Mouse (Mus musculus) forebrain, postnatal 0 days (tissue): ENCODE measurements around the gene Eif2ak2. TPM values are rescaled to one million over a fixed set of nuclear protein-coding genes. Genes with fewer than 3 reads are reported as not detected.

ENCODE experiments used
- ATAC-seq: fragments of 200-750 bp; cut with Nextera tagmentation; 2 replicates; pipeline ENCODE4 v1.8.0; 2017; ENCODE audit warnings: mild to moderate bottlenecking, moderate library complexity
- DNase-seq: peaks from one replicate; pipeline ENCODE4 v3.0.0-alpha.2; 2015
- H3K27ac ChIP-seq: fragments of 300-500 bp; sonication (generic); 2 replicates; pipeline ENCODE4 v1.5.1; 2014; ENCODE audit warnings: low read depth, mild to moderate bottlenecking, antibody characterized with exemption, low read length, moderate library complexity, mixed read lengths
- H3K27me3 ChIP-seq: fragments of 300-500 bp; sonication (generic); 2 replicates; pipeline ENCODE4 v1.6.1; 2014; ENCODE audit warnings: mild to moderate bottlenecking, low read length, mixed read lengths; ENCODE audit not compliant: insufficient read depth
- H3K36me3 ChIP-seq: fragments of 300-500 bp; sonication (generic); 2 replicates; pipeline ENCODE4 v1.6.1; 2014; ENCODE audit warnings: mild to moderate bottlenecking, moderate library complexity; ENCODE audit not compliant: insufficient read depth
- H3K4me1 ChIP-seq: fragments of 300-500 bp; sonication (generic); 2 replicates; pipeline ENCODE4 v1.6.1; 2014; ENCODE audit warnings: antibody characterized with exemption; ENCODE audit not compliant: insufficient read depth
- H3K4me2 ChIP-seq: fragments of 300-500 bp; sonication (generic); 2 replicates; pipeline ENCODE4 v1.6.1; 2014; ENCODE audit warnings: low read depth, mild to moderate bottlenecking, moderate library complexity
- H3K4me3 ChIP-seq: fragments of 300-500 bp; sonication (generic); 2 replicates; pipeline ENCODE4 v1.5.1; 2014; ENCODE audit warnings: low read depth, low read length, mixed read lengths
- H3K9ac ChIP-seq: fragments of 300-500 bp; sonication (generic); 2 replicates; pipeline ENCODE4 v1.6.1; 2014; ENCODE audit warnings: mild to moderate bottlenecking
- H3K9me3 ChIP-seq: fragments of 300-500 bp; sonication (generic); 2 replicates; pipeline ENCODE4 v1.6.1; 2016; ENCODE audit warnings: low read length
- CTCF ChIP-seq: sonication (generic); IDR thresholded peaks from 2 replicates; pipeline ENCODE4 v1.5.1; 2016; ENCODE audit warnings: antibody characterized with exemption, control low read depth, low read depth
- WGBS: fragments of 180-500 bp; shearing (Covaris S2); extraction: QIAGEN DNeasy Blood & Tissue Kit; methylation state at CpG from one replicate; pipeline ENCODE4 v1.1.7; 2014; 5-methylcytosine and 5-hydroxymethylcytosine counted together
- polyA plus RNA-seq: library from polyadenylated mRNA; unstranded; fragments of >200 nt; fragmentation: Nextera tagmentation; extraction: Ambion mirVana; gene quantifications from 2 replicates; pipeline ENCODE4 v1.2.1, GENCODE M21; 2015
- total RNA-seq: library from RNA; depleted of rRNA; stranded (reverse); fragments of >200 nt; gene quantifications from 2 replicates; pipeline ENCODE4 v1.2.3, GENCODE M21; 2014

Gene Eif2ak2
- total and polyA plus RNA-seq, 2 experiments from 2014 or later = 3.6 to 5.4 TPM

GRCm38 (mm10) chr17:78888554-78888953 lies 6.2 kb upstream of the Eif2ak2 start:
- no peaks in the 10 kb centered on the region for H3K36me3 ChIP-seq
- DNase-seq (no peak), ATAC-seq (no peak)
- no peak overlapping the region for H3K4me3 ChIP-seq
- no peaks in the 10 kb centered on the region for H3K9me3 ChIP-seq
- H3K27ac ChIP-seq = no peak overlapping the region
- no peaks in the 10 kb centered on the region for H3K4me1 ChIP-seq
- H3K9ac ChIP-seq = no peak overlapping the region
- H3K4me2 ChIP-seq = no peak overlapping the region
- no peak for TF ChIP-seq CTCF
- 76% methylated on average over 4 of the region's 4 CpGs for WGBS
- H3K27me3 ChIP-seq = no peaks in the 10 kb centered on the region

DNA sequence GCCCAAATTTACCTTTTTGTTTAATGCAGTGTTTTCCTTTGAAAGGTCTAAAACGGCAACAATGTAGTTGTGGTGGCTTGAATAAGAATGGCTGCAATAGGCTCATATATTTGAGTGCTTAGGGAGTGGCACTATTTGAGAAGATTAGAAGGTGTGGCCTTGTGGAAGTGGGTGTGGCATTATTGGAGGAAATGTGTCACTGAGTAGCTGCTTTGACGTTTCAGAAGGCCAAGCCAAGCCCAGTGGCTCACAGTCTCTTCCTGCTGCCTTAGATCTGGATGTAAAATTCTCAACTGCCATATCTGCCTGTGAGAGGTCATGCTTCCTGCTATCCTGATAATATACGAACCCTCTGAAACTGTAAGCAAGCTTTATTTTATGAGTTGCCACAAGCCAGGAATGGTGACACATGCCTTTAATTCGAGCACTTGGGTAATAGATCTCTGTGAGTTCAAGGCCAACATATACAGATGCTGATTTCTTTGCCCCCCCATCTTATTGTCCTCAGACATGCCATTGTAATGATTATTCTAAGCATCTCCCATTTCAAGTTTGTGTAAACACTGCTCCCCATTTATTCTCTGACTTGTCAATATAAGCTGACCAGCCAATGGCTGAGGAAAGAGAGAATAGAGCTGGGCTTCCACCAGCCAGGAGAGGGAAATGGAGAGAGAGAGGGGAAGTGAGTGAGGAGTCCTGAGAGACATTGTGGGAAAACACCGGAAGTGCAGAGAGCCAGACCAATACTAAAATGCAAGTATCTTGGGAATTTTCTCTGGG lies 3.1 kb upstream of the Eif2ak2 start:
- no peaks in the 10 kb centered on the region for H3K36me3 ChIP-seq
- WGBS = 86% methylated on average over 5 of the region's 5 CpGs
- TF ChIP-seq CTCF = no peak
- H3K27ac ChIP-seq = no peak overlapping the region
- H3K9me3 ChIP-seq = no peaks in the 10 kb centered on the region
- DNase-seq (no peak), ATAC-seq (no peak)
- no peaks in the 10 kb centered on the region for H3K27me3 ChIP-seq
- H3K4me3 ChIP-seq = no peak overlapping the region
- 0 out of 2 replicates have a peak, but pooled peaks cover 3% of the 10 kb centered on the region for H3K4me1 ChIP-seq
- no peak overlapping the region for H3K4me2 ChIP-seq
- H3K9ac ChIP-seq = no peak overlapping the region

DNA sequence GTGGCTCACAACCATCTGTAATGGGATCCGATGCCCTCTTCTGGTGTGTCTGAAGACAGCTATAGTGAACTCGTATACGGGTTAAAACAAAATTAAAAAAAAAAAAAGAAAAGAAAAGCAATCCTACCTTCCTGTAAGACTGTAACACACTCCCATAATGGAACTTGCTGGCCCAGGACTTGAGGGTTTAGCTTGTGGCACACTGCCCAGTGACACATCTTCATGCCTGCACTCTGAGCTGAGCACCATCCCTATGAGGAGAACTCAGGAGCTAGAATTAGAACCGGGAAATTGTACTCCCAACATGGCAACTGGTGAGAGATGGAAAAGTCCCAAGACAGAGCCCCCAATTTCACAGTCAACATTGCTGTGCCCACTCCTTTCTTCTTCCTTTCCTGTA lies 918 bp upstream of the Eif2ak2 start:
- no peak for DNase-seq
- ATAC-seq = no peak
- Histone ChIP-seq H3K27ac (no peak overlapping the region), H3K27me3 (no peaks in the 10 kb centered on the region), H3K4me3 (no peak overlapping the region), H3K9ac (no peak overlapping the region), H3K9me3 (no peaks in the 10 kb centered on the region), H3K4me2 (no peak overlapping the region), H3K4me1 (0 out of 2 replicates have a peak, but pooled peaks cover 3% of the 10 kb centered on the region), H3K36me3 (no peaks in the 10 kb centered on the region)
- WGBS = 85% methylated on average over 4 of the region's 4 CpGs
- no peak for TF ChIP-seq CTCF

DNA sequence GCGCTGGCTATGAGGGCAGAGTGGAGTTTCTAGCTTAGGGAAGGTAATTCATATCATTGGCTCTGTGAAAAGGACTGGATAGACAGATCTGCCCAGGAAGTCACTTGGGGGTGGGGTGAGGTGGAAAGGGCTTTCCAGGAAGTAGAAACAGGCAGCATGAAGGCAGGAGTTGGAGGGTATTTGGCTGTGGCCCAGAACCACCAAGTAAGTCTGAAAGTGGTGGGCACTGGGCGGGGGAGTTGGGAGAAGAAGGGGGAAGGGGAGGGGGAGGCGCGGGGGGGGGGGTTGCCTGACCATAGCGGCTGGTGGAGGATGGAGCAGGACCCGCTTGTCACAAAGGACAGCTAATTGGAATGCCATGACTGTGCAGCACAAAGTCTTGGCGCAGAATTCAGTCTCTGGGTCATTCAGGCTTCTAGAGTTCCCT lies 482 bp downstream of the Eif2ak2 start:
- Histone ChIP-seq H3K4me1 (0 out of 2 replicates have a peak, but pooled peaks cover 3% of the 10 kb centered on the region), H3K9ac (peak overlapping the region; percentile 25; the same call in 1 of the 2 replicates), H3K27me3 (no peaks in the 10 kb centered on the region), H3K9me3 (no peaks in the 10 kb centered on the region), H3K36me3 (no peaks in the 10 kb centered on the region), H3K4me3 (peak overlapping the region; percentile 41), H3K4me2 (peak overlapping the region; percentile 66), H3K27ac (peak overlapping the region; percentile 16; the same call in 1 of the 2 replicates)
- ATAC-seq (peak; percentile 64), DNase-seq (peak; percentile 9)
- 15% methylated on average over 6 of the region's 7 CpGs for WGBS
- TF ChIP-seq CTCF = no peak

GRCm38 (mm10) chr17:78873886-78874285 lies 8.5 kb downstream of the Eif2ak2 start:
- H3K4me3 ChIP-seq = no peak overlapping the region
- no peak overlapping the region for H3K27ac ChIP-seq
- H3K9ac ChIP-seq = no peak overlapping the region
- no peaks in the 10 kb centered on the region for H3K9me3 ChIP-seq
- H3K4me2 ChIP-seq = no peak overlapping the region
- no peak for TF ChIP-seq CTCF
- H3K27me3 ChIP-seq = no peaks in the 10 kb centered on the region
- no peak for ATAC-seq
- DNase-seq = no peak
- WGBS = 85% methylated on average over 6 of the region's 6 CpGs
- H3K36me3 ChIP-seq = no peaks in the 10 kb centered on the region
- H3K4me1 ChIP-seq = no peaks in the 10 kb centered on the region

DNA sequence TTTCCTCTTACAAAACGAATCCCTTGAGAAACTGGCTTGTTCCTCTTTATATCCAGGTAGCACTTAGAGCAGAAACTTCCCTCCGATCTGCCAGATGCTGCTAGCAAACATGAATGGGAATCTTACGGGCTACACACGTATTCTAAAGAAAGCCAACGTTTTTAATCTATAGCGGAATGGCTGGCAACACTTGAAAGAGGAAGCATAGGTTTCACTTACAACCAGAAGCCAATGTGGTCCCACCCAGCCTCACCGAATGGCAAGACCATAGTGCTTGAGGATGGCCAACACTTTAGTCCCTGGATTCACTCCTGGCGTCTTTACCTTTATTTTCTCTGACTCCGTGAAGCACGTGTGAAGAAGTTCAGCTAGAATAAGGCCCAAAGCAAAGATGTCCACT lies 26.1 kb downstream of the Eif2ak2 start:
- WGBS = 89% methylated on average over 10 of the region's 10 CpGs
- no peak for TF ChIP-seq CTCF
- no peaks in the 10 kb centered on the region for H3K27me3 ChIP-seq

DNA sequence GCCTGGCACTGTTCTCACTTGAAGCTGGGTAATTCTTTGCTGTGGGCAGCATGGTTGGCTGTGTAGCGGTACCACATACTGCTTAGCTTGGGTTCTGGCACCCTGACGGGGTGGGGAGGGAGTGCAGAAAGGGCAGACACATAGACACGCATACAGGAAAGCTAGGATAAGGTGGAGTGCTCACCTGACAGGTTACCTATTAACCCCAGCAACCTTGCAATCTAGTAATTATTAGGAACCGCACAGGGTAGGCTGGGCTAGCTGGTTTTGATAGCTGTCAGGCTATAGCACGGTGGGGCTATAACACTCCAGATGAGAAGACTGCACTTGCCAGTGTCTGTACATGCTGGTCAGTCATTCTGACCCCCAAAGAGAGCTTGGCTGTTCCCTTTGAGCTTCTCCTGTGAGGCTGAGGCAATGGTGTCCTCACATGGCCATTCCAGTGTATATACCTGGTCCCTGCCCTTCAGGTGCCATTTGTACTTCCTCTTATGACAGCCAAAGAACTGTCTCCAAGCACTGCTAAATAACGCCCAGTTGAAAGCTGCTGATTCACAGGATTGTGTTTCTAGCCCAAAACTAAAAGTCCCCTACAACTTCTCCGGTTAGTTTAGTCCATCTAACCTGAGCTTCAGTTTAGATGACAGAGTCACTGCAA lies 40.0 kb downstream of the Eif2ak2 start:
- H3K4me3 ChIP-seq = no peak overlapping the region
- H3K9me3 ChIP-seq = no peaks in the 10 kb centered on the region
- no peak for TF ChIP-seq CTCF
- no peaks in the 10 kb centered on the region for H3K27me3 ChIP-seq
- H3K36me3 ChIP-seq = peaks cover 76% of the 10 kb centered on the region
- DNase-seq (no peak), ATAC-seq (no peak)
- no peaks in the 10 kb centered on the region for H3K4me1 ChIP-seq
- H3K27ac ChIP-seq = no peak overlapping the region
- no peak overlapping the region for H3K9ac ChIP-seq
- WGBS = 95% methylated on average over 7 of the region's 7 CpGs
- no peak overlapping the region for H3K4me2 ChIP-seq

More for the DNA sequence above, 26.1 kb downstream of the Eif2ak2 start:
- Histone ChIP-seq H3K36me3 (no peaks in the 10 kb centered on the region), H3K4me3 (no peak overlapping the region), H3K27ac (no peak overlapping the region), H3K9me3 (no peaks in the 10 kb centered on the region), H3K4me1 (no peaks in the 10 kb centered on the region), H3K4me2 (no peak overlapping the region), H3K9ac (no peak overlapping the region)
- ATAC-seq (no peak), DNase-seq (no peak)
